Mouse (Mus musculus) ovary, adult 18-20 months (tissue): ENCODE results near the gene Mapk1ip1.

Experiments
- DNase-seq: peaks from one replicate; pipeline ENCODE4 v3.0.0; 2022; ENCODE audit warnings: low spot score, mixed read lengths

The Mapk1ip1 gene

DNA sequence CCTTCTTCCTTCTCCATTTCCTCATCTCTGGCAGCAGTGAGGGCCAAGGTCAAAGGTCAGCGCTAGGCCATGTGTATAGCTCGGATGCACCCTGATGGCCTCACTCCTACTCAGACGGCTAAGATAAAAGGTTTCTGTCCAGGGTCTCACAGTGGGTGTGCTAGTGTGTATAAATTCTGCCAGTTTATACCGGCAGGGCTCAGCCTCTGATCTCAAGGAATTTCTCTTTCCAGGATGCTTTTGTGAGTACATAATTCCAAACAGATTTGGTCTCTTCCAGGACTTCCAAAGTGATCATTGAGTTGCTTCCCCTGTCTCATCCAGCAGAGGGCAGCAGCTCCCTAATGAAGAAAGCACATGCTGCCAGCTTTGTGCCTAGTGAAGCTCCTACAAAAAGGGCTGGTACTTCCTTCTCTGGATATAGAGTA, 5.5 kb downstream of the Mapk1ip1 start:
- DNase-seq: peak; percentile 43

DNA sequence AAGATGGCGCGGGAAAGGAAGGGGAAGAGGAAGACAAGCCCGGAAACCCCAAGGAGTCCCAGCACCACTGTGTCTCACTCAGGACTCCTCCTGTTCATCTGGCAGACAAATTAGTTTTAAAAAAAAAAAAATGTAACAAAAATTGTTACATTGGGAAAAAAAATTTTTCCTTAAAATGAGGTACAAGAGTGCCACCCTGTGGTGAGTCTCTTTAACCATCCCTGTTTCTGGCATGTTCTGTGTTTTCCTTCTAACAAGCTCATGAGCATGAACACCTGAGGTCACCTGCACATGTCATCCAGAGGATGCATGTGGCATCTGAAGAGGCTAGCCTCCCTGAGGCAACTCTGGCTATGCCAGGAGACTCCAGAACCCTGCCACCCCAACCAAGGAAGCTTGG, 11.0 kb downstream of the Mapk1ip1 start:
- no peak for DNase-seq

DNA sequence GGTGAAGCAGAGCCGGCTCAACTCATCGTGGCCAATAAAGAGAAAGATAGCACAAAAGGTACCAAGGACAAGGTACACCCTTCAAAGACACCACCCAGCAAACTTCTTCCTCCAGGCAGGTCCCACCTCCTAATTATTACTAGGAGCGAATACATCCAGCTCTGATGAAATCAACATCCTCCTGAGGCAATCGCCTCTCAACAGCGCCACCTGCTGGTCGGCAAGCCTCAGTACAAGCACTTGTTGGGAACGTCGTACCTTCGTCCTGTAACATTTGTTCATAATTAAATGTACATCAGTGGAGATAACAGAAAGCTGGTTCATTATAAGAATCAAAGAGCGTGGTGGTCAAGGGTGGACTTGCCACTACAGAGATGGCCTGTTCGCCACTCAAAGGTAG, 18.3 kb downstream of the Mapk1ip1 start:
- DNase-seq: no peak

- no peak for DNase-seq
Measured at GRCm38 (mm10) chr7:138824995-138825756, 20.9 kb downstream of the Mapk1ip1 start.

- no peak for DNase-seq
Measured at GRCm38 (mm10) chr7:138824423-138824822, 21.6 kb downstream of the Mapk1ip1 start.

- DNase-seq: no peak
Measured at GRCm38 (mm10) chr7:138818314-138818713, 27.8 kb downstream of the Mapk1ip1 start.

- DNase-seq: no peak
Measured at GRCm38 (mm10) chr7:138813213-138813875, 32.7 kb downstream of the Mapk1ip1 start.

GRCm38 (mm10) chr7:138807146-138807545, 38.9 kb downstream of the Mapk1ip1 start:
- no peak for DNase-seq

DNA sequence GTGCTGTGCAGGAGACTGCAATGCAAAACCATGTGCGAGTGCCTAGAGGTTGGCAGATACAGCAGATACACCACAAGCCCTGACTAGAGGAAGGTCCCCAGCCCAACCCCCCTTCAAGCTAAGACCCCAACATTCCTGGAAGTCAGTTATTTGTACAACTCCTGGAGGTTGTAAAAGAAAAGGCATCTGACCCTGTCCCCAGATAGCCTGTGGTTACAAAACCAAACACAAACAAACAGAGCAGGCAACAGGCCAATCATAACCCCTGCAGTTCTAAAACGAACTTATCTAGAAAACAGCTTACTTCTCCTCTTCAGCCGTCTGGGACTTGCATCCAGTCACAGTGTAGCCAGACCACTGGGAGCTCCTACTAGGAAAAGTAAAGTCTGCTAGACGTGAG, 42.7 kb downstream of the Mapk1ip1 start:
- no peak for DNase-seq

DNA sequence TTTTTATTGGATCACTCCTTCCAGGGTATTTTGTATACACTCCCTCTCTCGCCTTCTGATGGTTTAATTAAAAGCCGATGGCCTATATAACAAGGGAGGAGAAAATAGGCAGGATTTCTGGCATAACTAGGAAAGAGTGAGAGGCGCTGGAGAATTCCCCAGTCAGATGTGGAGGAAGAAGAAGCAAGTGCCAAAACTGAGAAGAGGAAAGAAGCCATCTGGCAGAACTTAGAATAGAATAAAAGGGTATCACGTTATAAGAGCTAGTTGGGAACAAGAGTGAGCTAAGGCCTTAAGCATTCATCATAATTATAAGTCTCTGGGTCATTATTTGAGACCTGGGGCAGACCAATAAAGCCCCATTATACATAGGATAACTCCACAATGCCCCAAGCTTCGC, 58.0 kb downstream of the Mapk1ip1 start:
- no peak for DNase-seq
